In the genomic region with DNA sequence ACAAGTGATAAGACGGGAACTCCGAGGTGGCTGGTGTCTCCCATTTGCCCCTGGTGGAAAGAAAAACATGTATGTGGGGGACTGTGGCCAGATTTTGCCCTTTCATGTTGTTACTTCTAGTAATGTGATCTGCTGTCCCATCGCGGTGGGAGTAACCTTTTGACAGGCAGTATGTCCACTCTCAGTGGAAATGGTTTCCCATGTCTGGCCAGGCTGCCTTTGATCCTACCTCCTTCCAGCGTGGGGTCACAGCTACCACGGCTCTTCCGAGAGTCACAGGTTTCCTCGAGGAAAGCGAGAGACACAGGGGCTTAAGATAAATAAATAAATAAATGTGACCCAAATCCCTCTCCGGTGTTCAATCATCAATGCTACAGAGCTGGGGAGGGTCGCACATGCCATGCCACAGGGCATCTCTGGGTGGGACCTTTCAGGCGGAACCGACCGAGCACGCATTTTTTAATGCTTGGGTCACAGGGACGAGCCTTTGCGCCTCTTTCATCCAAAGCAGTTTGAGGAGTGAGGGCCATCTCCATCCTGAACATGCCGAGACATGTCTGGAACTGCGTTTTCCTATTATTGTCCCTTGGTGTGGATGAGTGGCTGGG, we compare ENCODE assay signal across 10 mouse cellular contexts.
DNase-seq lines count a peak whose midpoint lies in the region; ATAC-seq lines count a peak whose summit lies in the region.
"Had no signal": no experiment of that assay in that cellular context is flagged by ENCODE, and none has a peak within 500 bp of the region (broad histone marks: within the 10 kb centered on the region; RNA-seq: fewer than 3 reads in every experiment).

No protein-coding gene starts in this region.

- H3K27ac ChIP-seq in kidney, embryonic 15.5 days, result no peak overlapping the region
- no peak overlapping the region for H3K27ac ChIP-seq in forebrain, embryonic 12.5 days
- H3K27ac ChIP-seq in liver, embryonic 12.5 days, result no peak overlapping the region
- H3K27ac ChIP-seq in neural tube, embryonic 15.5 days (replicated peaks), result no peak overlapping the region

- 10% methylated on average over 19 of the region's 19 CpGs for WGBS in kidney, embryonic 15.5 days
- WGBS in forebrain, embryonic 12.5 days, result 23% methylated on average over 19 of the region's 19 CpGs
- WGBS in liver, embryonic 12.5 days (ENCODE audit: insufficient replicate concordance), result 45% methylated on average over 19 of the region's 19 CpGs
- 20% methylated on average over 19 of the region's 19 CpGs for WGBS in neural tube, embryonic 15.5 days

- peak overlapping the region; percentile 18 for H3K4me3 ChIP-seq in kidney, embryonic 15.5 days (replicated peaks)
- no peak overlapping the region for H3K4me3 ChIP-seq in forebrain, embryonic 12.5 days (replicated peaks)
- H3K4me3 ChIP-seq in liver, embryonic 12.5 days, result no peak overlapping the region
- H3K4me3 ChIP-seq in neural tube, embryonic 15.5 days (replicated peaks), result no peak overlapping the region
- H3K4me3 ChIP-seq: erythroblast, embryonic 14.5 days; myocyte had no signal

- no peaks in the 10 kb centered on the region for H3K27me3 ChIP-seq in kidney, embryonic 15.5 days
- H3K27me3 ChIP-seq in forebrain, embryonic 12.5 days, result no peaks in the 10 kb centered on the region
- no peaks in the 10 kb centered on the region for H3K27me3 ChIP-seq in liver, embryonic 12.5 days (replicated peaks)
- no peaks in the 10 kb centered on the region for H3K27me3 ChIP-seq in neural tube, embryonic 15.5 days (replicated peaks)

- no peaks in the 10 kb centered on the region for H3K36me3 ChIP-seq in kidney, embryonic 15.5 days
- H3K36me3 ChIP-seq in forebrain, embryonic 12.5 days (replicated peaks), result no peaks in the 10 kb centered on the region
- H3K36me3 ChIP-seq in liver, embryonic 12.5 days, result no peaks in the 10 kb centered on the region
- no peaks in the 10 kb centered on the region for H3K36me3 ChIP-seq in neural tube, embryonic 15.5 days

- ATAC-seq in kidney, embryonic 15.5 days (replicated peaks; ENCODE audit: low FRiP score), result peak; percentile 63
- ATAC-seq in forebrain, embryonic 12.5 days (ENCODE audit: low FRiP score), result no peak
- ATAC-seq in liver, embryonic 12.5 days, result no peak
- ATAC-seq in neural tube, embryonic 15.5 days (ENCODE audit: low FRiP score), result no peak
- ATAC-seq in activated CD4-positive, CD25-positive, alpha-beta regulatory T cell, adult 4 months, result no peak

- H3K9me3 ChIP-seq in kidney, embryonic 15.5 days (replicated peaks), result no peaks in the 10 kb centered on the region
- no peaks in the 10 kb centered on the region for H3K9me3 ChIP-seq in forebrain, embryonic 12.5 days
- no peaks in the 10 kb centered on the region for H3K9me3 ChIP-seq in liver, embryonic 12.5 days (replicated peaks)
- no peaks in the 10 kb centered on the region for H3K9me3 ChIP-seq in neural tube, embryonic 15.5 days (replicated peaks)

- peak overlapping the region; percentile 49 for H3K4me2 ChIP-seq in kidney, embryonic 15.5 days
- H3K4me2 ChIP-seq in forebrain, embryonic 12.5 days, result peak overlapping the region; percentile 39
- H3K4me2 ChIP-seq in liver, embryonic 12.5 days, result peak overlapping the region; percentile 24
- peak overlapping the region; percentile 42 for H3K4me2 ChIP-seq in neural tube, embryonic 15.5 days

- H3K4me1 ChIP-seq in kidney, embryonic 15.5 days, result peaks cover 53% of the 10 kb centered on the region
- H3K4me1 ChIP-seq in forebrain, embryonic 12.5 days, result peaks cover 54% of the 10 kb centered on the region
- peaks cover 15% of the 10 kb centered on the region for H3K4me1 ChIP-seq in liver, embryonic 12.5 days
- peaks cover 30% of the 10 kb centered on the region for H3K4me1 ChIP-seq in neural tube, embryonic 15.5 days

- DNase-seq in kidney, adult 18-20 months, result no peak
- DNase-seq in right cerebral cortex, postnatal 25 days, result no peak
- no peak for DNase-seq in urinary bladder, postnatal 4 days (ENCODE audit: low spot score in 2 of 2)

- no peak overlapping the region for H3K9ac ChIP-seq in kidney, embryonic 15.5 days
- no peak overlapping the region for H3K9ac ChIP-seq in forebrain, embryonic 12.5 days
- no peak overlapping the region for H3K9ac ChIP-seq in liver, embryonic 12.5 days
- H3K9ac ChIP-seq in neural tube, embryonic 15.5 days (replicated peaks), result no peak overlapping the region
